Mouse (Mus musculus) cerebellum, postnatal 25 days (tissue): ENCODE measurements at regions not wholly inside any gene's neighbourhood (a gene's known extent, or its start where the extent isn't known, plus 50 kb on each side); places are given as distances from the start of the nearest gene placed in this dataset.

Experiments used
- DNase-seq, 2 experiments: peaks; one replicate each; pipeline ENCODE4 v3.0.0; 2021; ENCODE audit warnings: mixed read lengths in 2 of 2

- DNase-seq: no peak
These were observed 432.9 kb downstream of the Col11a1 start for GRCm38 (mm10) chr3:114463267-114463666.

GRCm38 (mm10) chr3:114463714-114464545 is 433.6 kb downstream of the Col11a1 start:
- DNase-seq: no peak

GRCm38 (mm10) chr3:114464546-114464888 is 434.2 kb downstream of the Col11a1 start:
- no peak for DNase-seq

GRCm38 (mm10) chr3:114483904-114484303 is 420.0 kb upstream of the Olfm3 start:
- DNase-seq: no peak

- no peak for DNase-seq
These were observed 396.1 kb upstream of the Olfm3 start for GRCm38 (mm10) chr3:114507690-114508332.

- no peak for DNase-seq
These were observed 388.6 kb upstream of the Olfm3 start for GRCm38 (mm10) chr3:114515233-114515632.

GRCm38 (mm10) chr3:114544353-114544752 is 359.5 kb upstream of the Olfm3 start:
- no peak for DNase-seq

- DNase-seq: peak; percentile 26 to 60
These were observed 356.7 kb upstream of the Olfm3 start for GRCm38 (mm10) chr3:114547218-114547617.

- DNase-seq: no peak
These were observed 332.9 kb upstream of the Olfm3 start for GRCm38 (mm10) chr3:114570978-114571377.
